Mouse (Mus musculus): ENCODE results near the gene Nedd8. TPM values are rescaled to one million over a fixed set of nuclear protein-coding genes. Genes with fewer than 3 reads are reported as not detected.

Gene Nedd8
- polyA plus RNA-seq, 1 experiment: 361 TPM

- H3ac ChIP-seq (ENCODE audit: control insufficient read depth, insufficient read length): peak overlapping the region; percentile 6
- peak overlapping the region; percentile 95 for H3K4me2 ChIP-seq (ENCODE audit: low read depth)
- peak overlapping the region; percentile 67 for H3K4me3 ChIP-seq
- H3K27me3 ChIP-seq (ENCODE audit: control insufficient read depth, insufficient read depth, insufficient read length): no peaks in the 10 kb centered on the region
- H3K36me3 ChIP-seq (ENCODE audit: control insufficient read depth, insufficient read depth): peaks cover 28% of the 10 kb centered on the region
- H3K79me2 ChIP-seq (ENCODE audit: control insufficient read depth, insufficient read depth): no peaks in the 10 kb centered on the region
- no peak for TF ChIP-seq MAX (IDR thresholded peaks at IDR 0.05; ENCODE audit: low read depth)
- no peak for TF ChIP-seq CEBPB (IDR thresholded peaks at IDR 0.05; ENCODE audit: insufficient read depth, poor library complexity, severe bottlenecking)
- no peak for TF ChIP-seq USF1 (IDR thresholded peaks at IDR 0.05; ENCODE audit: low read depth)
- no peak for TF ChIP-seq MYOD1 (IDR thresholded peaks at IDR 0.05; ENCODE audit: control insufficient read depth in 1 of 3, insufficient read length in 2 of 3, low read depth in 2 of 3)
- TF ChIP-seq TCF12 (IDR thresholded peaks at IDR 0.05; ENCODE audit: insufficient read depth, poor library complexity, severe bottlenecking): no peak
- TF ChIP-seq TCF3 (IDR thresholded peaks at IDR 0.05; ENCODE audit: insufficient read length, low read depth): no peak
- no peak for TF ChIP-seq SRF (IDR thresholded peaks at IDR 0.05; ENCODE audit: control insufficient read depth, insufficient read length, low read depth)
- no peak for TF ChIP-seq POLR2A (IDR thresholded peaks at IDR 0.05; ENCODE audit: insufficient read length, low read depth)
- TF ChIP-seq MYOG (IDR thresholded peaks at IDR 0.05; ENCODE audit: control insufficient read depth in 1 of 3, insufficient read depth in 1 of 3, insufficient read length in 2 of 3, low read depth in 2 of 3): no peak
- TF ChIP-seq E2F4 (IDR thresholded peaks at IDR 0.05; ENCODE audit: insufficient read depth): no peak
- TF ChIP-seq POLR2AphosphoS2 (IDR thresholded peaks at IDR 0.05; ENCODE audit: insufficient read length, low read depth): no peak
- no peak for TF ChIP-seq REST (IDR thresholded peaks at IDR 0.05; ENCODE audit: insufficient read depth, insufficient read length)
Observed at GRCm38 (mm10) chr14:55682118-55682493, 10.2 kb upstream of the Nedd8 start.

- TF ChIP-seq REST (IDR thresholded peaks at IDR 0.05; ENCODE audit: insufficient read depth, insufficient read length): no peak
- peak; percentile 31 for TF ChIP-seq POLR2A (IDR thresholded peaks at IDR 0.05; ENCODE audit: insufficient read length, low read depth)
- no peak for TF ChIP-seq TCF3 (IDR thresholded peaks at IDR 0.05; ENCODE audit: insufficient read length, low read depth)
- TF ChIP-seq TCF12 (IDR thresholded peaks at IDR 0.05; ENCODE audit: insufficient read depth, poor library complexity, severe bottlenecking): no peak
- peak; percentile 73 for TF ChIP-seq SRF (IDR thresholded peaks at IDR 0.05; ENCODE audit: control insufficient read depth, insufficient read length, low read depth)
- TF ChIP-seq E2F4 (IDR thresholded peaks at IDR 0.05; ENCODE audit: insufficient read depth): peak; percentile 86
- peak; percentile 72 for TF ChIP-seq POLR2AphosphoS2 (IDR thresholded peaks at IDR 0.05; ENCODE audit: insufficient read length, low read depth)
- TF ChIP-seq MAX (IDR thresholded peaks at IDR 0.05; ENCODE audit: low read depth): no peak
- no peak for TF ChIP-seq CEBPB (IDR thresholded peaks at IDR 0.05; ENCODE audit: insufficient read depth, poor library complexity, severe bottlenecking)
- TF ChIP-seq MYOG (IDR thresholded peaks at IDR 0.05; ENCODE audit: control insufficient read depth in 1 of 3, insufficient read depth in 1 of 3, insufficient read length in 2 of 3, low read depth in 2 of 3): peak in 1 of 3 experiments; percentile 42
- TF ChIP-seq MYOD1 (IDR thresholded peaks at IDR 0.05; ENCODE audit: control insufficient read depth in 1 of 3, insufficient read length in 2 of 3, low read depth in 2 of 3): peak in 1 of 3 experiments; percentile 20
- H3K27me3 ChIP-seq (ENCODE audit: control insufficient read depth, insufficient read depth, insufficient read length): no peaks in the 10 kb centered on the region
Observed at GRCm38 (mm10) chr14:55681160-55682117, 9.5 kb upstream of the Nedd8 start, which contains the start of gene Tinf2. TSS of gene Tinf2 (minus strand) at chr14:55681820.

DNA sequence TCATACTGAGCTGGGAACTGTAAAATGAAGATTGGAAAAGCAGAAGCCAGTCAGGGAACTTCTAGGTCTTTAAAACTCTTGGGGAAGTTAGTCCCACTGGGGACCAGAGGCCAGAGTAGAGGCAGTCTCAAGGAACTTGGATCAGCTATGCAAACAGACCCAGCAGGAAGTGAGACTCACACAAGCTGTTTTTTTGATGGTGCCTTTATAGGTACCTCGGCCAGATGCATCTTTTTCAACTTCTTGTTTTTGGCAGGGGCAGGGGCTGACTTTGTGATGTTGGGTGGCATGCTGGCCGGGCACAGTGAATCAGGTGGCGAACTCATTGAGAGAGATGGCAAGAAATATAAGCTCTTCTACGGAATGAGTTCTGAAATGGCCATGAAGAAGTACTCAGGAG lies 5.7 kb upstream of the Nedd8 start:
- no peaks in the 10 kb centered on the region for H3K27me3 ChIP-seq (ENCODE audit: control insufficient read depth, insufficient read depth, insufficient read length)
- no peak overlapping the region for H3K4me2 ChIP-seq (ENCODE audit: low read depth)
- no peak overlapping the region for H3ac ChIP-seq (ENCODE audit: control insufficient read depth, insufficient read length)
- H3K4me3 ChIP-seq: no peak overlapping the region
- H3K36me3 ChIP-seq (ENCODE audit: control insufficient read depth, insufficient read depth): peaks cover 40% of the 10 kb centered on the region
- no peak for TF ChIP-seq SRF (IDR thresholded peaks at IDR 0.05; ENCODE audit: control insufficient read depth, insufficient read length, low read depth)
- peaks cover 11% of the 10 kb centered on the region for H3K79me2 ChIP-seq (ENCODE audit: control insufficient read depth, insufficient read depth)

More at GRCm38 (mm10) chr14:55681160-55682117, 9.5 kb upstream of the Nedd8 start, which contains the start of gene Tinf2:
- Histone ChIP-seq H3K4me2 (ENCODE audit: low read depth) (peak within 1 kb of the TSS; percentile 95), H3K79me2 (ENCODE audit: control insufficient read depth, insufficient read depth) (no peaks in the 10 kb centered on the region), H3K4me3 (peak within 1 kb of the TSS; percentile 67), H3ac (ENCODE audit: control insufficient read depth, insufficient read length) (peak within 1 kb of the TSS; percentile 6), H3K36me3 (ENCODE audit: control insufficient read depth, insufficient read depth) (peaks cover 31% of the 10 kb centered on the region)

DNA sequence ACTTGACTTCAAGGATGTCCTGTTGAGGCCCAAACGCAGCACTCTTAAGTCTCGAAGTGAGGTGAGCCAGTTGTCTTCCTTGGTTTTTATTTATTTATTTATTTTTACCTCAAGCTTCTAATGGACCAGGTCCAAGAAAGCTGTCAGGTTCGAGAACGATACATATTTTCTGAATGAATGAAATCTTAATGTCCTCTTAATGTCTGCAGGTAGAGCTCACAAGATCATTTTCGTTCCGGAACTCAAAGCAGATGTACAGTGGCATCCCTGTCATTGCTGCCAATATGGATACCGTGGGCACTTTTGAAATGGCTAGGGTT lies 777 bp upstream of the Nedd8 start:
- TF ChIP-seq E2F4 (IDR thresholded peaks at IDR 0.05; ENCODE audit: insufficient read depth): no peak
- TF ChIP-seq POLR2A (IDR thresholded peaks at IDR 0.05; ENCODE audit: insufficient read length, low read depth): no peak
- TF ChIP-seq CEBPB (IDR thresholded peaks at IDR 0.05; ENCODE audit: insufficient read depth, poor library complexity, severe bottlenecking): no peak
- TF ChIP-seq POLR2AphosphoS2 (IDR thresholded peaks at IDR 0.05; ENCODE audit: insufficient read length, low read depth): no peak
- no peak for TF ChIP-seq TCF12 (IDR thresholded peaks at IDR 0.05; ENCODE audit: insufficient read depth, poor library complexity, severe bottlenecking)
- TF ChIP-seq TCF3 (IDR thresholded peaks at IDR 0.05; ENCODE audit: insufficient read length, low read depth): no peak
- TF ChIP-seq USF1 (IDR thresholded peaks at IDR 0.05; ENCODE audit: low read depth): no peak
- TF ChIP-seq SRF (IDR thresholded peaks at IDR 0.05; ENCODE audit: control insufficient read depth, insufficient read length, low read depth): no peak
- TF ChIP-seq MYOD1 (IDR thresholded peaks at IDR 0.05; ENCODE audit: control insufficient read depth in 1 of 3, insufficient read length in 2 of 3, low read depth in 2 of 3): no peak
- no peak for TF ChIP-seq MYOG (IDR thresholded peaks at IDR 0.05; ENCODE audit: control insufficient read depth in 1 of 3, insufficient read depth in 1 of 3, insufficient read length in 2 of 3, low read depth in 2 of 3)
- TF ChIP-seq MAX (IDR thresholded peaks at IDR 0.05; ENCODE audit: low read depth): no peak
- TF ChIP-seq REST (IDR thresholded peaks at IDR 0.05; ENCODE audit: insufficient read depth, insufficient read length): no peak
- H3K4me3 ChIP-seq: peak overlapping the region; percentile 82
- peak overlapping the region; percentile 87 for H3ac ChIP-seq (ENCODE audit: control insufficient read depth, insufficient read length)
- H3K4me2 ChIP-seq (ENCODE audit: low read depth): peak overlapping the region; percentile 90
- H3K27me3 ChIP-seq (ENCODE audit: control insufficient read depth, insufficient read depth, insufficient read length): no peaks in the 10 kb centered on the region
- H3K79me2 ChIP-seq (ENCODE audit: control insufficient read depth, insufficient read depth): peaks cover 51% of the 10 kb centered on the region
- peaks cover 18% of the 10 kb centered on the region for H3K36me3 ChIP-seq (ENCODE audit: control insufficient read depth, insufficient read depth)

Measured in myocyte (in vitro differentiated cells).